Mouse (Mus musculus) CH12.LX (cell line): ENCODE data around the gene Begain. TPM values are rescaled to one million over a fixed set of nuclear protein-coding genes. Genes with fewer than 3 reads are reported as not detected.

Experiments used
- DNase-seq: peaks from one replicate; pipeline ENCODE4 v3.0.0-alpha.2; 2013; ENCODE audit errors: extremely low read depth
- H3K27ac ChIP-seq: 2 replicates; pipeline ENCODE4 v1.5.1; 2012; ENCODE audit warnings: low read depth, mild to moderate bottlenecking, control low read depth, moderate library complexity; ENCODE audit not compliant: insufficient read depth
- H3K27me3 ChIP-seq: replicated peaks from 2 replicates; pipeline ENCODE3; 2012; ENCODE audit warnings: inconsistent platforms
- H3K36me3 ChIP-seq, 2 experiments: replicated peaks in 1 of 2; 2 replicates each; pipeline versions ENCODE3 to v1.6.1; 2012; ENCODE audit warnings: inconsistent platforms in 1 of 2, low read length in 1 of 2, mild to moderate bottlenecking in 1 of 2, mixed read lengths in 1 of 2, moderate library complexity in 1 of 2; ENCODE audit not compliant: control insufficient read depth in 1 of 2, insufficient read depth in 1 of 2
- H3K4me1 ChIP-seq, 2 experiments: 2 replicates each; pipeline ENCODE4 v1.6.1; 2012; ENCODE audit warnings: inconsistent platforms in 1 of 2, moderate library complexity in 1 of 2; ENCODE audit not compliant: insufficient read depth in 2 of 2, control insufficient read depth in 1 of 2
- H3K4me2 ChIP-seq: 2 replicates; pipeline ENCODE4 v1.6.1; 2012; ENCODE audit warnings: low read depth, mild to moderate bottlenecking, control low read depth; ENCODE audit not compliant: poor library complexity, insufficient read depth, severe bottlenecking
- H3K4me3 ChIP-seq, 3 experiments: fragments of 150-350 bp in 1 of 3; sonication (generic) in 1 of 3; replicated peaks in 1 of 3; 2 replicates each; pipeline versions ENCODE3 to v1.5.1; 2011 to 2012; ENCODE audit warnings: low read depth in 2 of 3, low read length in 2 of 3, mild to moderate bottlenecking in 2 of 3, moderate library complexity in 2 of 3, control low read depth in 1 of 3, improper control_type of control experiment in 1 of 3, inconsistent platforms in 1 of 3, mixed read lengths in 1 of 3; ENCODE audit not compliant: poor library complexity in 1 of 3
- H3K79me2 ChIP-seq: replicated peaks from 2 replicates; pipeline ENCODE4 v1.6.1; 2012; ENCODE audit warnings: mild to moderate bottlenecking, moderate library complexity; ENCODE audit not compliant: control insufficient read depth, poor library complexity, insufficient read depth, severe bottlenecking; ENCODE audit errors: extremely low read depth
- H3K9ac ChIP-seq: 2 replicates; pipeline ENCODE4 v1.6.1; 2012; ENCODE audit warnings: low read depth, mild to moderate bottlenecking, control low read depth, moderate library complexity; ENCODE audit not compliant: insufficient read depth
- H3K9me3 ChIP-seq: replicated peaks from 2 replicates; pipeline ENCODE3; 2012; ENCODE audit warnings: low read length, inconsistent platforms, mixed read lengths
- BHLHE40 ChIP-seq: IDR thresholded peaks from 2 replicates; pipeline ENCODE4 v1.6.1; 2011; ENCODE audit warnings: mild to moderate bottlenecking, low read depth, low read length, improper control_type of control experiment
- CHD1 ChIP-seq: IDR thresholded peaks from 2 replicates; pipeline ENCODE4 v1.6.1; 2012; ENCODE audit warnings: low read depth, low read length, improper control_type of control experiment, inconsistent platforms
- CTCF ChIP-seq, 2 experiments: IDR thresholded peaks in 1 of 2; conservative IDR thresholded peaks in 1 of 2; 2 replicates each; pipeline ENCODE4 v1.5.1; 2011 to 2012; ENCODE audit warnings: low read depth in 2 of 2, low read length in 2 of 2, improper control_type of control experiment in 1 of 2, inconsistent platforms in 1 of 2, mild to moderate bottlenecking in 1 of 2, moderate library complexity in 1 of 2
- HCFC1 ChIP-seq: IDR thresholded peaks from 2 replicates; pipeline ENCODE4 v1.6.1; 2012; ENCODE audit warnings: low read depth, mild to moderate bottlenecking, inconsistent platforms, low read length, improper control_type of control experiment
- JUND ChIP-seq: conservative IDR thresholded peaks from 2 replicates; pipeline ENCODE4 v1.6.1; 2011; ENCODE audit warnings: low read depth, low read length, improper control_type of control experiment
- MAFK ChIP-seq: IDR thresholded peaks from 2 replicates; pipeline ENCODE4 v1.6.1; 2011; ENCODE audit warnings: low read length, improper control_type of control experiment; ENCODE audit not compliant: insufficient replicate concordance
- MYC ChIP-seq: IDR thresholded peaks from 2 replicates; pipeline ENCODE4 v1.6.1; 2011; ENCODE audit warnings: low read depth, mild to moderate bottlenecking, improper control_type of control experiment, low read length
- RCOR1 ChIP-seq: conservative IDR thresholded peaks from 2 replicates; pipeline ENCODE4 v1.6.1; 2012; ENCODE audit warnings: low read depth, mild to moderate bottlenecking, inconsistent platforms, low read length, improper control_type of control experiment
- SMC3 ChIP-seq: IDR thresholded peaks from 2 replicates; pipeline ENCODE4 v1.6.1; 2011; ENCODE audit warnings: low read depth, low read length, improper control_type of control experiment
- TBP ChIP-seq: conservative IDR thresholded peaks from 2 replicates; pipeline ENCODE4 v1.6.1; 2011; ENCODE audit warnings: low read depth, low read length, improper control_type of control experiment
- UBTF ChIP-seq: IDR thresholded peaks from 2 replicates; pipeline ENCODE4 v1.6.1; 2012; ENCODE audit warnings: low read depth, mild to moderate bottlenecking, inconsistent platforms, low read length, improper control_type of control experiment, moderate library complexity
- USF1 ChIP-seq: IDR thresholded peaks from 2 replicates; pipeline ENCODE4 v1.6.1; 2014; ENCODE audit warnings: low read depth, mild to moderate bottlenecking, inconsistent platforms, low read length, improper control_type of control experiment
- ZMIZ1 ChIP-seq: IDR thresholded peaks from 2 replicates; pipeline ENCODE4 v1.6.1; 2012; ENCODE audit warnings: low read depth, mild to moderate bottlenecking, inconsistent platforms, low read length, improper control_type of control experiment
- dilution Hi-C: fragments of 300-500 bp; cut with MboI; formaldehyde crosslinking; loops from 2 replicates; pipeline ENCODE4 v1.14.3; 2020; ENCODE audit warnings: low sequenced_read_pairs; ENCODE audit not compliant: extremely low pct_unique_long_range_greater_than_20kb, extremely low pct_ligation_motif_present
- in situ Hi-C: fragments of 300-500 bp; cut with MboI; formaldehyde crosslinking; loops from 3 replicates; pipeline ENCODE4 v1.14.3; 2019; ENCODE audit warnings: low sequenced_read_pairs, low pct_ligation_motif_present, low pct_unique_long_range_greater_than_20kb, mixed read lengths
- polyA plus RNA-seq: library from polyadenylated mRNA; unstranded; fragments of >175 nt; gene quantifications from 2 replicates; pipeline ENCODE4 v1.2.1, GENCODE M21; 2012; ENCODE audit warnings: low read depth; ENCODE audit not compliant: insufficient read length
- total RNA-seq, 2 experiments: library from RNA; depleted of rRNA; stranded (reverse); fragments of 300-350 nt in 1 of 2; fragments of >200 nt in 1 of 2; gene quantifications; 2 replicates each; pipeline ENCODE4 v1.2.3; 2012 to 2014

Gene Begain
- total and polyA plus RNA-seq, 3 experiments, result 0.08 to 0.89 TPM; not detected in 1

GRCm38 (mm10) chr12:109039311-109039710 is 28.7 kb downstream of the Begain start:
- no peak for DNase-seq
- in situ Hi-C loops, result loop anchor here (25.0 kb wide), 1 partner anchor 273 kb away; no protein-coding TSS in a partner anchor

GRCm38 (mm10) chr12:109038179-109038819 is 29.7 kb downstream of the Begain start:
- peaks cover 48% of the 10 kb centered on the region for H3K27me3 ChIP-seq
- H3K79me2 ChIP-seq, result no peaks in the 10 kb centered on the region
- no peak overlapping the region for H3K27ac ChIP-seq
- H3K4me3 ChIP-seq, result no peak overlapping the region
- no peak overlapping the region for H3K4me2 ChIP-seq
- peaks cover 0 to 4% of the 10 kb centered on the region in 2 experiments; a peak in 2 of 4 replicates for H3K4me1 ChIP-seq
- H3K9ac ChIP-seq, result no peak overlapping the region
- no peak for DNase-seq
- no peak for TF ChIP-seq MAFK
- TF ChIP-seq HCFC1, result no peak
- H3K36me3 ChIP-seq, result no peaks in the 10 kb centered on the region
- in situ Hi-C loops (loop anchor here (25.0 kb wide), 1 partner anchor 274 kb away; no protein-coding TSS in a partner anchor), dilution Hi-C loops (no loop called here)
- peaks cover 6% of the 10 kb centered on the region for H3K9me3 ChIP-seq

More at GRCm38 (mm10) chr12:109039311-109039710, 28.7 kb downstream of the Begain start:
- dilution Hi-C loops, result no loop called here
- H3K27me3 ChIP-seq, result peaks cover 58% of the 10 kb centered on the region
- no peak overlapping the region for H3K27ac ChIP-seq
- TF ChIP-seq MAFK, result no peak
- no peak for TF ChIP-seq USF1
- peaks cover 0 to 4% of the 10 kb centered on the region in 2 experiments; a peak in 2 of 4 replicates for H3K4me1 ChIP-seq
- no peaks in the 10 kb centered on the region for H3K36me3 ChIP-seq
- no peak overlapping the region for H3K9ac ChIP-seq
- no peaks in the 10 kb centered on the region for H3K79me2 ChIP-seq
- no peaks in the 10 kb centered on the region for H3K9me3 ChIP-seq
- H3K4me2 ChIP-seq, result no peak overlapping the region
- H3K4me3 ChIP-seq, result no peak overlapping the region

GRCm38 (mm10) chr12:109037026-109037425 is 31.0 kb downstream of the Begain start:
- DNase-seq, result no peak
- TF ChIP-seq BHLHE40 (no peak), TBP (no peak), CHD1 (no peak), JUND (no peak), RCOR1 (no peak), UBTF (no peak), SMC3 (no peak), CTCF (conservative IDR thresholded peaks at IDR 0.05 in 1 of 2, IDR thresholded peaks at IDR 0.05 in 1 of 2; ENCODE audit: low read depth in 2 of 2, low read length in 2 of 2) (no peak), MYC (no peak), ZMIZ1 (no peak), MAFK (no peak)
- TF ChIP-seq, all 38 proteins: peak for 0
- Histone ChIP-seq H3K79me2 (no peaks in the 10 kb centered on the region), H3K9me3 (peaks cover 6% of the 10 kb centered on the region), H3K4me2 (no peak overlapping the region), H3K36me3 (no peaks in the 10 kb centered on the region), H3K27me3 (peaks cover 37% of the 10 kb centered on the region), H3K4me1 (peaks cover 0 to 4% of the 10 kb centered on the region in 2 experiments; a peak in 1 of 4 replicates), H3K9ac (no peak overlapping the region), H3K27ac (no peak overlapping the region), H3K4me3 (no peak overlapping the region)
- in situ Hi-C loops, result loop anchor here (25.0 kb wide), 1 partner anchor 275 kb away; no protein-coding TSS in a partner anchor
- dilution Hi-C loops, result no loop called here
